Mouse (Mus musculus) heart, adult 8-10 months (tissue): ENCODE measurements around the gene Pafah1b2. TPM values are rescaled to one million over a fixed set of nuclear protein-coding genes. Genes with fewer than 3 reads are reported as not detected.

Source experiments
- DNase-seq: peaks from one replicate; pipeline ENCODE4 v3.0.0; 2022; ENCODE audit warnings: low spot score
- total RNA-seq, 4 experiments: library from RNA; stranded (reverse); gene quantifications; 2 replicates each; pipeline ENCODE4 v1.2.4; 2022

Pafah1b2 gene
- total RNA-seq, 4 experiments from 2014 or later, result 44.4 to 54.1 (median 49.2) TPM

DNA sequence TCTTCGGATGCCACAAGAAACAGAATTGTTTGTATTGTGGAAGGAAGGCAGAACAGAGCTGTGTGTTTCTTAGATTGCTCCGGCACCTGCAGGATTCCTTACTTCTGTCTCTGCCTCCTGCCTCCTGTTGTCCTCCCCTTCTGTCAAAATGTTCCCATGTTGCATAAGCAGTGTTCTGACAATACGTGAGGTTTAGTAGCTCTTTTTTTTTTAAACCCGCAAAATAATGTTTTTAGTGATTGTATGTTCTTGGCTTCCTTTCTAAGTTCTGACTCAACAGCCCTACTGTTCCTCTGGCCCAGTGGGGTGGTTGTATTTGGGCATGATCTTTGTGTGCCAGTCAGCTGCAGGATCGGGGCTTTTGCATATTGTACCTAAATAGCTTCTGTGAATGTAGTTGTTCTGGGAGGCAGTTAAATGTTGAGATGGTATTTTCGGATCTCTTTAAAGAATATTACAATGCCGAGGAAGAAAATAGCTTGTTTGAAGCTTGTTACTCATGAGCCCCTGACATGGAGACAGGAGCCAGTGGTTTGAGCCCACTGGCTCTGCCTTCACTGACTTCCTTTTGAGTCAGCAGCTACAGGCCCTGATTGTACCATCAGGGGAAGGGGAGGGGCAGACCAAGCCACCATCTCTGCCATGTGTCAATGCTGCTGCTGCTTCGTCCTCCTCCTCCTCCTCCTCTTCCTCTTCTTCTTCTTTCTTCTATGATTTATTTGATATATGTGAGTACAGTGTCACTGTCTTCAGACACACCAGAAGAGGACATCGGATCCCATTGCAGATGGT, 13.8 kb upstream of the Pafah1b2 start:
- DNase-seq, result no peak

DNA sequence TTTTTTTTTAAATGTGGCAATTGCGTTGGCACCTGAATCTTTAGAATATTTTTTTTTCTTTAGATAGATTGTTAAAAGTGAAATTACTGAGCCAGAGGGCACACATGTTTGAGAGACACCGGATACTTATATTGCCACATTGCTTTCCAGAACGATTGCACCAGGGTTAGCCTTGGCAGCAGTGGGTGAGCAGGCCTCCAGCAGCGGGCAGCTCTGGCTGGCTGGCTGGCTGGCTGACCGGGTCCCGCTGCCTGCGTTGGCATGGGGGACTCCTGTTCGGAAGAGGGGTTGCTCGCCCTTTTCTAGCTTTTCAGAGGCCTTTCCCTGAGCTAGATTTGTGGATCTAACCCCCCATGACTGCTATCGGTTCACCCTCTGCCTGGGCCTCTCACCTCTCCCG, 11.1 kb upstream of the Pafah1b2 start:
- no peak for DNase-seq

DNA sequence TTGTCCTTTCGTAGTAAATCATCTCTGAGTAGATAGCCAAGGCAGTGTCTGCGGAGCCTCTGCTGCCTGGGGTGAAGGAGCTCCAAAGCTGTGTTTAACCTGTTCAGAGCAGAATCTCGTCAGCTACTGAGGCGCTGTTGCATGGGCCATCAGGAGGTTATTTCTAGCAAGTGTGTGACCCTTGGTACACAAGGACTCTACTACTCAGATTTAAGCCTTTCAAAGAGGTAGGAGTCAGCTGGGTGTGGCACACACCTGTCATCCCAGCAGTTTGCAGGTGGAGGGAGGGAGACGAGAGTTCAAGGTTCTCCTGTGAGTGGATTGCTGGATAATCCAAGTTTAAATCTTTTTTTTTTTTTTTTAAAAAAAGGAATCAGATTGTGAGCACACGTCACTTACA, 7.5 kb upstream of the Pafah1b2 start:
- DNase-seq, result no peak

DNA sequence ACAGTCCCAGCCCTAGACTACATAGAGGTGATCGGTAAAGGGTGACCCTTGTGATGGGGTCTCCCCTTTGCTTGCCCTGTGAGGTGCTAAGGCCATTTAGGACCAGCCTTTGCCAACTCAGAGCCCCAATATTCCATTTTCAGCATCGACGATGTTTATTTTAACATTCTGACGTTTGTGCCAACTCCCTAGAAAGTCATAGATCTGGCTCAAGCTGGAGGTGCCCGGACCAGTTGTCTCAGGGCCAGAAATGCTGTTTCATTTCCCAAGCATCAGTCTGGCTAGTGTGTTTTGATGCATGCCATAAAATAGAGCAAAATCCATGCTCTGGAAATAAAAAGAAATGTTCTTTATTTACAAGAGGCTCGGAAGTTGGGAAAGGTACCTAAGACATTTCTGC, 5.8 kb upstream of the Pafah1b2 start:
- DNase-seq, result no peak

DNA sequence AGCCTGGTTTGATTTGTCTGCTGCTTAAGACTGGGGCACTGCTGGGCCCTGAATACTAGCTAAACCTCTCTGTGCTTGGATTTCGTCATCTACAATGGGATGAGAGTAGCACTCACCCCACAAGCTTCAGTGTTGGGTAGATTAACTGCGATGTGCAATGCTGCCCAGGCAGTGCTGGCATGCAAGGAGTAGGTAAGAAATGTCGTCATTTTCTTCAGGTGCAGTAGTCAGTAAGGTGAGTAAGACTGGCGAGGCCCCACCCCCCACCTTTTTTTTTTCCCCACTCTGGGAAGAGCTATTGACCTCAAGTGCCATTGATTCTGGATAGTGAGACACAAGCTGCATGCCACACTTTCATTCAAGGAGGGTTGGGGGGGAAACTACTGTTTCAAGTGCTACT, 3.9 kb upstream of the Pafah1b2 start:
- no peak for DNase-seq

DNA sequence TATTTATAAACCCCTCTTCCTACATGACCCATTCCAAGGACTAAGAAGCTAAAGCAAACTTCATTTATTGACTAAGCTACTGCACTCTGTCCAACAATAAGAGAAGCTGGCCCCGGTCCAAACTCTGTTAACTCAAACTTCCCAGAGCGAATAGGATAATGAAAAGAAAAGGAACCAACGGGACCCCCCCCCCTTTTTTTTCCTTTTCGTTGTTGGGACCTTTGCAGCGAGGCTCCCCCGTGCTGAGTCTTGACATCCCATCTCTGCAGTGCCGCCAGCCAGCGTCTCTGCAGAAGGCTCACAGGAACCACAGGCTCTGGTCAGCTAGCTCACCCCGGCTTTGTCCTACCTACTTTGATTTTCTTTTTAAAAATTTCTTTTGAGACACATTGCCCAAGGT, 3.3 kb upstream of the Pafah1b2 start:
- no peak for DNase-seq

DNA sequence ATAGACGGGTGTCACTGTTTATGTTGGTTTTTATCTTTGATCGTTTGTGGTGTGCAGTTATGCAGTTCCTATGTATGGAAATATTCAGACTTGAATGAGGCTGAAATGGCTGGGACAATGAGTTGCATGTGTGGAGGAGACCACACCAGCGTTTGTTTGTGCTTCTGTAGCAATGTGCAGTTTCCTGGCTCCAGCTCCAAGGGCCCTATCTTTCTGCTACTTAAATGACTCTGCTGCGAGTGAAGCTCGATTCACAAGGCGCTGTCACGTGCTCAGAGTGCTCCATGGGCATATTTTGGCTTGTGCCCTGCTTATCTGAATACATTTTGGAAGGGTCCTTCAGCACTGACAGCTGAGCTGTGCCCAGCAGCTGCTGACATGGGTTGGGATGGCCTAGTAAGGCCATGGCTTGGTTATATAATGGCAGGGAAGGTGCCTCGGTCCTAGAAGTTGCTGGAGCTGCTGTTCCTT, 2.6 kb upstream of the Pafah1b2 start:
- peak; percentile 80 for DNase-seq

DNA sequence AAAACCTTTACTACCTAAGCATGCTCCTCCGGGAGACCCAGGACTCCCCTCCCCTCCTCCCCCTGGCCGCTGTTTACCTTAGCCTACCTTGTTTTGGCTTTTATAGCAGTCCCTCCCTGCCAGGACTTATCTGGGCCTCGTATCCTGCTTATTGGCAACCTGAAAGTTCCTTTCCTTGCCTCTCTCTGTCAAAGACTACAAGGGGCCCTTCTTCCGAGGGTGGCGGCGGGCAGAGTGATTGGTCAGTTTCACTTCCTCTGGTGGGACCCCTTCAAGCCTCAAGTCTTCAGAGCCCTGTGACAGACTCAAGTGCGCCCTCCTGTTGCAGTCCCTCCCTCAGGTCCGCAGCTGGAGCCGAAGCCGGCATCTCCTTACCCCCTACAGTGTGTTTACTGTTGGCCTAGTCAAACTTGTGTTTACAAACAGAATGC, 1.8 kb upstream of the Pafah1b2 start:
- peak; percentile 60 for DNase-seq

DNA sequence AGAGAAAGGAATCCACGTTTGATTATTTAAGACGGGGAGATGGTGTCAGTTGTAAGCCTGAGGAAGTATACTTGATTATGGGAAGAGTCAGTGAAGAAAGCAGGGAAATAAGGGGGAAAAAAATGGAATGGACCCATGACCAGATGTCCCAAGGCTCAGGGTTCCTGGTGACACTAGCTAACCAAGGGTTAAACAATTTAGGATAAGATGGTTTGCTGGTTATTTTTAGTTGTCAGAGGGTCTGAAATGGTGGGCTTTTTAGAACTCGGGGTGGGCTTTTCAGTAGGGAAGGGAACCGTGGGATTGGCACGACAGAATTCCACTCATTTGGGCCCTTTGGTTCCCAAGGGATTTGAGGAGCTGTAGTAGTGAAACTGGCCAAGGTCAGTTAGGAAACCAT, 1.1 kb upstream of the Pafah1b2 start:
- no peak for DNase-seq

DNA sequence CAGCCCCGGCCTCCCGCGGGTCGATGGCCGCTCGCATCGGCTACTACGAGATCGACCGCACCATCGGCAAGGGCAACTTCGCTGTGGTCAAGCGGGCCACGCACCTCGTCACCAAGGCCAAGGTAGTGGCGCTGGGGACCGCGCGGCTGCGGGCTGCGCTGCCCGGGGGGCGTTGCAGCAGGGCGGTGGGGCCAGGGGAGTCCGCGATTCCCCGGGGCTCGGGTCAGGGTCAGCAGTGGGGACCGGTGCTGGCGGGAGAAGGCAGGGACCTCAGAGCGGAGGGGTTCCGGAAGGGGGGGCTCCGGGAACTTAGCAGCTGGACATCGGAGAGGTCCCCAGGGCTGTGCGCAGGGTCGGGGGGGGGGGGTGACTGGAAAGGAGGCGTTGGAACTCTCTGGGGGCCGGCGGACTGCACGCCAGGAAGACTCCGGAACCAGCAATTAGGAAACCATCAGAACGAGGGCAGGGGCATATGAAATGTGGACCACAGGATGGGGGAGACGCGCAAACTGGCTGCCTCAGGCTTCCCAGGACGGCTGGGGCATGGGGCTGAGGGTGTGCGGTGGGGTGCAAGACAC, 608 bp upstream of the Pafah1b2 start:
- peak; percentile 52 for DNase-seq

DNA sequence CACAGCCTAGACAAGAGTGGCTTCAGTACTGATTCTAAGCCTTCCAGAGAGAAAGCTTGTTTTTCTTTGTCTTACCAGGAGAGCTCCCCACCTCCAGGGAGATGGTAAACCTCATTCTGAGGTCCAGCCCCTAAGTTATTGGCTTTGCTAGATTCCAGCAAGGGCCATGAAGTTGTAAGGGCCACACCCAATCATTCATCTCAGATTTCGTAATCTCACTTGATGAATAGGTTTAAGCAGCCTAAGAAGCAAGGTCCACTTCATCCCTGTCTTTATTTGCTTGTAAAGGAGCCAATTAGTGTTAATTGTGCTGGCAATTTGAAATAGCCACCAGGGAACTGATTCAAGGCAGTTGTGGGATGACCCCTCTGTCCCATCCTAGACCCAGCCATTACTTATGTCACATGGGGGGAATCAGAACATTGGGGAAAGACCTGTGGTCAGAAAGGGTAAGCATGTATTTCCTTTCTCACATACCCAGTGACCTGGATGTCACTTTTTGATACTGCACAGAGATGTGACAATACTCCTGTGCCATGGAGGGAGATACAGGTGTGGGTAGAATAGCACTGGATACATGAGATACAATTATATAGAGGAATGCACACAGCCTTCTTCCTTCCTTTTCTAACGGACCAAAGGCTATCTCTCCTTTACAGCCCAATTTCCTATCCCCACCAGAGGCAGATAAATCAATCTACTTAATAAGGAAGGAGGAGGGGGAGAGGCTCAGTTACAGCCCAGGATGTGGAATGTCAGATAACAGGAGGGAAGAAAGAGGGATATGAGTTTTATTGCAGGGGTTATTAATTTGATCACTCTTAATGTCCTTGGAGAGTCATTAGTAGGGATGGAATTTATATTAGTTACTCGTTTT, 1.2 kb downstream of the Pafah1b2 start:
- no peak for DNase-seq

DNA sequence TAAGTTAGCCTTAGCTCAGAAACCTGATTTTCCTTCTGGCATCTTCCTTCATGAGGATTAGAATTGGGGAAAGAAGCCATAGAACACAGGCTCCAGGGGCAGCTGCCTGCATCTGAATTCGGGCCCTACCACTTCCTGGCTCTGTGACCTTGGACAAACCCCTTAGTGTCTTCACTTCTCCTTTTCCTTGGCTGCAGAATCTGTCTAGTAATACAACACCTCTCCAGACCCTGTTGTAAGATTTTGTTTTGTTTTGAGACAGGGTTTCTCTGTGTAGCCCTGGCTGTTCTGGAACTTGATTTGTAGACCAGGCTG, 2.9 kb downstream of the Pafah1b2 start:
- DNase-seq, result no peak

DNA sequence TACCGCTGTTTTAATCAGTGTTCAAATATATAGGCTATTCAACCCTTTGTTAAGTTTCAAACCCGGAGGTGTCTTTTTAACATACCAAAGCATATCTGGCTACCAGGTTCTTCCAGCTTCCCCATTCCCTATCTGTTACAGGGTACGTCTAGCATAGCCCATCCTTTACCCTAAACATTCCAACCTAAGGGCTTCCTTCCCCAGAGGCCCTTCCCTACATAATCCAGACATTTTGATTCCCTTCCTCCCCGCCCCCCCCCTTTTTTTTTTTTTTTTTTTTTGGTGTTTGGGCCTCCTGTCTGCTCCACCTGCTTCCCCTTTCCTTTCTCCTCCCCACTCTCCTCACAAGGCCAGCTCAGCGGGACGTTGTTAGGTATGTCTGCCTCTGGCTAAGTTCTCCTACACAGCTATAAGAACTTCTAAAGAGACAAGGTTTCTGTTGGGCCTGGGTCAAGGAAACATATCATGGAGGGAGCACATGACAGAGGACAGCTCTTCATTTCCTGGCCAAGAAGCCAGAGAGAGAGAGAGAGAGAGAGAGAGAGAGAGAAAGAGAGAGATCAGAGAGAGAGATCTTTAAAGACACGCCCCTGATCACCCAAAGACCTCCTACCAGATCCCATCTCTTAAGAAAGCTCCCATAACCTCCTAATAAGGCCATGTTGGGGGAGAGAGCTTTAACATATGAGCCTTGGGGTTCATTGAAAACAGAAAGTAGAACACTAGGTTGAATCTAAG, 3.4 kb downstream of the Pafah1b2 start:
- no peak for DNase-seq

DNA sequence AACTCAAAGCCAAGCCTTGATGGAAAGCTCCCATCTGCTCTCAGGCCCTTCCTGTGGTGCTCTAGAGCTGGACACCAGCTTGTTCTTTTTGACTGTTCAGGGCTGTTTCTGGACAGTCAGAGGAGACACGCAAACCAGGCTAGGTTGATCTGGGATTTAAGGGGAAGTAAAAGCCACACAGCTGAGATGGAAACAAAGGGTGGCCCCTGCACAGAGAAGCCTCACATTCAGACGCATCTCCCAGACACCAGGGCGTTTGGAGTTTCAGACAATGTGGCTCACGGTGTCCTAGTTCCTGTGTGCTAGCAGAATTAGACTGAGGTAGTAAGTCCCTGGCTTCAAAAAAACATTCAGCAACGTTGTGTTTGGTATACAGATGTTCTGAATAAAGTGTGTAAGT, 6.3 kb downstream of the Pafah1b2 start:
- DNase-seq, result no peak

DNA sequence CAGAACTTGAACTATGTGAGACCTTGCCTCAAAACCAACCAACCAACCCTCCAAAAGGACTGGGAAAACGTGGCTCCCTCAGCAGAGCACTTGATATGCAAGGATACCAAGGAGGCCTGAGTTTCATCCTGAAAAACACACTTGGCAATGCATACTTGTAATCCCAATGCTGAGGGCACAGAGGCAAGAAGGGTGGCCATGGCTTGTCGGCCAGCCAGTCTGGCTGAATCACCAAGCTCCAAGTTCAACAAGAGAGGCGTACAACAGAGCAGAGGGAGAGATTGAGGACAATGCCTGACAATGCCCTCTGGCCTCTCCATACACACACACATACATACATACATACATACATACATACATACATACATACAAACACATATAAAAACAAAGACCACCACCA, 8.0 kb downstream of the Pafah1b2 start:
- no peak for DNase-seq

DNA sequence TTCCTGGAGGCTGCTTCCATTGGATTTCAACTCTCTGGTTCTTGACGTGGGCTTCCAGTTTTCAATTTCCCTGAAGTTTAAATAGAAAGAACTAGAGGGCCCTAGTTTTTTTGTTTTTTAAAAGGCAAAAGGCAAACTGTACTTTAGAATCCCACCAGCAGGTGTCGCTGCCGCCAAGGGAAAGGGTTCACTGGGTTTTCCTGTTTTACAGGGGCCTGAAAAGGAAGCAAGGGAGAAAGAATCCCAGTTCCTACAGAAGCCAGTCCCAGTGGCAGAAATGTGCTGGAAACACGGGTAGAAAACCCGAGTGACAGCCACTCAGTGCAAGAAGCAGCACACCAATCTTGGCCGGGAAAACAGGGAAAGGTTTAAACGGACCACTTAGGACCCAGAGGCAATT, 8.8 kb downstream of the Pafah1b2 start:
- peak; percentile 85 for DNase-seq

DNA sequence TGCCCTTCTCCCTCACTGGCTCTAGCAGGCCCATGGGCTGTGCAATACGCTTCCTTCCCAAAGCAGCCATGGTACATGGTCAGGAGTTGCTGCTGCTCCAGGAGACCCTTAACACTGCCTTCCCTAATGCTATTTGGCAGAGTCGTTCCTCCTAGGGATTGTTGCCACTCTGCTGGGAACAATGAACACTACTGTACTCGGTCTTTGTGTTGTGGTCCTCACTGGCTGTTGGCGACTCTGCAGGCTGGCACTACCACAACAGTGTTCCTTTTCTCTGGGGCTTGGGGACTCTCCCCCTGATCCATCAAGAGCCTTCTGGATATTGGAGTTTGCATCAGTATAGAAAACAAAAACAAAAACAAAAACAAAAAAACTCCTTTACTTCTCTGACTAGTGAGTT, 13.5 kb downstream of the Pafah1b2 start:
- DNase-seq, result no peak

DNA sequence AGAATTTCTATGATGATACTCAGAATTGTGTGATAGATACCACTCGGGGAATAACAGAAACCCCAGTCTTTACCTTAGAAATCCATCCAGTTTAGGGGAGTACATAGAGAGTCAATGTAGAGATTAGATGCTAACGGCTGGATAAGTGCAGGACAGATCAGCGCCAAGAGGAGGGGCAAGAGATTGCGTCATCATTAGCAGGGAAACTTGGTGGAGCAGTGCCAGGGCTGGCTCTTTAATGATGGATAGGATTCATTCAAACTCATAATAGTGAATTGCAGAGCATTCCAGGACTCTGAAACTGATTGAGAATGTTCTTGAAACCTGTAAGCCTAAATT, 27.3 kb downstream of the Pafah1b2 start:
- DNase-seq, result peak; percentile 69

DNA sequence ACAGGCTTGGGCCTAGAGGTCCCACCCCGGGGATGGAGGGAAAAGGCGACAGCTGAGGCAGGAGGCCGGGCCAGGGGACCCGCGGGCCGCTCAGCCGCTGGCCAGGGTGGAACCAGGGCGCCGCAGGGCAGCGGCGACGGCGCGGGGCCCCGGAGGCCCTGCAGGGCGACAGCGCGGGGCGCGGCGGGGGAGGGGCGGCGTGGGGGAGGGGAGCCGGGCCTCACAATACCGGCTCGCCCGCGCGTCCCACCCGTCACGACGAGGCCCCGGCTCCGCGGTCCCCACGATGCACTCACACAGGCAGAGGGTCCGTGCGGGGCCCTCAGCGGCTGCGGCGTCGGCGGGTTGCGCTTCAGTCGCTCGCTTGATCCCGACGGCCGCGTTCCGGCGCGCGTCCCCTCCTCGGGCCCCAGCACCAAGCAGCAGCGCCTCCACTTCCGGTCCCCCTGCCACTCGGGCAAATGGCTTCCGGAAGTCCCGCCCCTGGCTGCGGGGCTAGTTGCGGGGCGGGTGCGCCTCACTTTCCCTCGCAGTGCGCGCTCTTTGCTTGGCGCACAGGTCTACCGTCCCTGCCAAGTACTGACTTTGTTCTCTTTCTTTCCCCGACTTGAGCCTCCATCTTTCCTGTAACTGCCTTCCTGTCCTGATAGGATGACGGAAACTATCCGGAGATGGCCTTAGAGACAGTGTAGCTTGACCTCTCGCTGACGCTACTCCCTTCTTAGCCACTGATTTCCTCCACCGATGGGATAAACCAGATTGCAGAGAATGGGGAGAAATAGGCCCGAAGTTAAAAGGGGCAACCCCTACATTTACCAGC, 27.9 kb downstream of the Pafah1b2 start:
- peak; percentile 85 for DNase-seq

DNA sequence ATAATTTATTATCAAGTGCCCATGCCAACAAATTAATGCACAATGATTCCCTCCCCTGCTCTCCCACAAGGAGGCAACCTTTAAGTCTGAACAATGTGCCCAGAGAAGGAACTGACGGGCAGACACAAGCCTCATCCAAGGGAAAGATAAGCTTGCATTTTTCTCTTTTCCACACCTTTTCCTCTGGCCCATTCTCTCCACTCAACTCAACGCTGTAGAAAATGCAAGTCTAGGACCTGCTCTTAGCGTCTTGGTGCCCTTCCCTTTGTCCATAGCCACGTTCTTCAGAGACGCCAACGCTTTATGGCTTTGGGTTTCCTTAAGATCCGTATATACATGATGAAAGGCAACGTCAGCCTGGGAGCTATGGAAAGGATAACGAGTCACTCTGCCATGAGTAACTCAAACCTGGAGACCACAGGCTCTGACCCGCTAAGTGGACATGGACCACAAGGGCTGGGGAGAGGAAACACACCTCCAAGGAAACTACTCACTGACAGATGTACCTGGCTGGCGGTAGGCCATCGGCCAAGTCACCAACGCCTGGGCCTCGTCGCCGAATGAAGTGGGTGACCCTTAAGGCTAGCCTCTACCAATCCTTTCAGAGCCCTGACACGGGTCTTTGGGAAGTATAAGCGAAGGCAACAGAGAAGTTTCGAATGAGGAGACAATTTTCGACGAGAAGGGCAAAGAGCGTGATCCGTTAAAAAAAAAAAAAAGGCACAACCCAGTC, 28.6 kb downstream of the Pafah1b2 start:
- peak; percentile 16 for DNase-seq
